Mouse (Mus musculus) left cerebral cortex, adult 6 months (tissue): ENCODE results near the gene Nr2f6. TPM values are rescaled to one million over a fixed set of nuclear protein-coding genes. Genes with fewer than 3 reads are reported as not detected.

ENCODE experiments used
- long read RNA-seq, 2 experiments: library from polyadenylated mRNA; unstranded; transcript quantifications; one replicate each; pipeline ENCODE4 v2.0.0; 2019 to 2020
- polyA plus RNA-seq: library from polyadenylated mRNA; unstranded; fragments of <200 nt; fragmentation: Nextera tagmentation; gene quantifications from 2 replicates; pipeline ENCODE4 v1.2.3, GENCODE M21; 2021

The Nr2f6 gene
- 7.4 and 23.6 TPM in 2 replicates for polyA plus RNA-seq
- long read RNA-seq, experiment 1, transcript Nr2f6-201 (4 exons, 2,218 nt), result major isoform, 32 of 38 reads
- long read RNA-seq, experiment 1, partial matches to known transcripts, result 3 of 38 reads
- long read RNA-seq, experiment 1, other reads (novel, unspliced or antisense), result 3 of 38 reads
- long read RNA-seq, experiment 2, transcript Nr2f6-201 (4 exons, 2,218 nt), result major isoform, 10 of 18 reads
- long read RNA-seq, experiment 2, partial matches to known transcripts, result 7 of 18 reads
- long read RNA-seq, experiment 2, other reads (novel, unspliced or antisense), result 1 of 18 reads

DNA sequence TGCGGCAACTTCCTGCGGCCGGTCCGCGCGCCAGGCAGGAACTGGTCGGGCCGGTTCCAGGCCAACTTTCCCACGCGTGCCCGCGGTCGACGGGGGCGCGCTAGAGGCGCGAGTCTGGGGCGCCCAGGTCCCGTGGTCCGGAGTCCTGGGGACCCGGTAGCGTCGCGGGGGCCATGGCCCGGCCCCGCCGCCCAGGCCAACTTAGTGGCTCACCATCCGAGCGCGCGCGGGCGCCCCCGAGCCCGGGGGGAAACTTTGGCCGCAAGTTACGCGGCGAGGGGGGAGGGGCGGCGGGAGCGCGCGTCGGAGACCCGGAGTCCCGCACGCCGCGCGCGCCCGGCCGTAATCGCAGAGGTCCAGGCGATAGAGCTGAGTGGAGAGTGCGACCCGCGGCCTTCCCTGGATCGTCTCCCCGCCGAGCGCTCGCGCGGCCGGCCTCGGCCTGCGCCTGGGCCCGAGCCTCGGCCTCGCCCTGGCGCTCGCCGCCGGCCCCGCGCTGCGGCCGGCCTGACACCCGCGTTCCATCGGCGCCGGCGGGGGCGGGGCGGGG lies at the start of gene Nr2f6:
Gene Nr2f6, minus strand, starts transcription at position 540 of the 550 bp plus-strand sequence.

DNA sequence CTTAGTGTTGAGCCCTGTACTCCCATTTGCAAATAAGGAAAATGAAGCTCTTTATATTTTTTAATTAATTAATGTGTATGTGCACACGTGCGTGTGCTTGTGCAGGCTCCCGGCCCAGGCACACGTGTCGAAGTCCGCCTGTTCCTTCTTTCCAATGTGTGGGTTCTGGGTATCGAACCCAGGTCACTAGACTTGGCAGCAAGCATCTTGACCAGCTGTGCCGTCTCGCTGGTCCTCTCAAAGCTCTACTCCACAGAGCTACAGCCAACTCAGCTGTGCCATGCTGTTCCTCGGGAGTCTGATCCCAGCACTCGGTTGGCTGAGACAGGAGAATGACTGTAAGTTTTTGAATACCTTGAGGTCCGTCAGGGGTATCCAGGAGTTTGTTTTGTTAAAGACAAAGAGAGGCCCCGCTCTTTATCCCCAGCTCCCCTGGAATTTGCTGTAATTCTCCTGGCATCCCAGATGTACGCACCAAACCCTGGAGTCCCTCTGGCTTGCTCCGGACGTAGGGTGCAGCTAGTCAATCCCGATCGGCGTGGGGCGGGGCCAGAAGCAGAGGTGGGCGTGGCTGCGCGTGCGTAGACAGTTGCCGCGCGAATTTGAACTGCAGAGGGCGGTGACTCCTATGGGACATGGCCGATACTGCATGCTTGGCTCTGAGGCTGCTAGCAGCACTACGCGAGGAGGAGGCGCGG lies 23.8 kb upstream of the Nr2f6 start, which contains the start of gene Ankle1:
Gene Ankle1, plus strand, starts transcription at position 610 of the 698 bp plus-strand sequence.

GRCm38 (mm10) chr8:71396639-71397305 lies 15.0 kb upstream of the Nr2f6 start, which contains the start of gene Babam1:
Gene Babam1, plus strand, starts transcription at chr8:71396861.

DNA sequence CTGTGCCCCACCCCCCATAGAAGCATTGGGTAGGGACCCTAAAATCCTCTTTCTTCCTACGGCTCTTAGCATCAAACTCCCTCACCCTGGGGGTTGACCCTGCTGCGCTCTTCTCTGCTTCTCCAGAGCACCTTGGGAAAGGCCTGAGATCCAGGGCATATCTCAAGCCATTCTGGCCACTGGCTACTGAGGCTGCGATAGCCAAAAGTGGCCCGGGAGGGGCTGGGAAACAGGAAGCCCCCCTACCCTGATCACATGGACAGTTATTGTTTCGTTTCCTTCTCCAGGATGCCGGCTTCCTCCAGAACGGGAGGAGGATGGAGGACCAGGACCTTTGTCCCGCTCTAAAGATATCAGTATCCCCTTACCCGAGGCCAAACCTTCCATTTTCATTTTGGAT lies 13.9 kb upstream of the Nr2f6 start, which contains the start of gene Ushbp1:
Gene Ushbp1, minus strand, starts transcription at position 174 of the 400 bp plus-strand sequence.

DNA sequence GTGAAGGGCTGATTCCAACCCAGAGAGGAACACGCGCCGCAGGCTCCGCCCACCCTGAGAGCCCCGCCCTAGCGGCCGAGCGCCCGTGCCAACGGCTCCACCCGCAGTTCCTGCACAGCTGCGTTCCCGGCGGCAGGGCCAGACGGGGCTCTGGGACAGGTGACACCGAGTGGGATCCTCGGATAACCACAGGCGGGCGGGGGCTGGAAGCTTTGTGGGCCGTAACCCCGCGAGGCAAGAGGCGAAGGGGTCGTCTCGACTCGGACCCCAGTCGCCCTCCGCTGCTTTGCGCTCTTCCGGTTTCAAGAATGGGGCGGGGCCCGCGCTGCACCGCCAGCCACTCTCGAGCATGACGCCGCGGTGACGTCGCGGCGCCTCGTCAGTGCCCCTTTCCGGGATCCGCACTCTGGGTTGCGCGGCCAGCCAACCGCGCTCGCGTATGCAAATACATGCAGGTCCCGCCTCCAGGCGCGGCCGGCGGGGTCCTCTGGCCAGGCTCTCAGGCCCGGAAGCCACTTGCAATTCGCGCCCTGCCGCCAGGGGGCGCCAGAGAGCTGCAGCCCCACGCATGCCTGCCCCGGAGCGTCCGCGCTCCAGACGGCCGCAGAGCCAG lies 10.4 kb downstream of the Nr2f6 start, which contains the start of gene Ocel1:
Gene Ocel1, plus strand, starts transcription at position 63 of the 613 bp plus-strand sequence.

GRCm38 (mm10) chr8:71366771-71367528 lies 14.8 kb downstream of the Nr2f6 start, which contains the start of gene Use1:
Gene Use1, plus strand, starts transcription at chr8:71366848.

Other genes starting within 250 kb of the Nr2f6 start
- gene Myo9b, start 109.2 kb downstream of the Nr2f6 start, polyA plus RNA-seq, result 1.1 and 1.9 TPM in 2 replicates
- gene Haus8, start 109.0 kb downstream of the Nr2f6 start, polyA plus RNA-seq, result 11.5 and 12.2 TPM in 2 replicates
- gene Use1, start 15.1 kb downstream of the Nr2f6 start, polyA plus RNA-seq, result 169 and 227 TPM in 2 replicates
- gene Ocel1, start 10.7 kb downstream of the Nr2f6 start, polyA plus RNA-seq, result 7.5 and 8.3 TPM in 2 replicates
- gene Ushbp1, start 13.8 kb upstream of the Nr2f6 start, polyA plus RNA-seq, result 1.5 and 2.1 TPM in 2 replicates
- 94.9 and 99.9 TPM in 2 replicates for gene Babam1, start 14.9 kb upstream of the Nr2f6 start, polyA plus RNA-seq
- gene Ankle1, start 24.1 kb upstream of the Nr2f6 start, polyA plus RNA-seq, result not detected in 2 replicates
- 416 and 457 TPM in 2 replicates for gene Abhd8, start 81.7 kb upstream of the Nr2f6 start, polyA plus RNA-seq
- 139 and 150 TPM in 2 replicates for gene Mrpl34, start 83.0 kb upstream of the Nr2f6 start, polyA plus RNA-seq
- 125 and 142 TPM in 2 replicates for gene Dda1, start 87.2 kb upstream of the Nr2f6 start, polyA plus RNA-seq
- gene Ano8, start 104.0 kb upstream of the Nr2f6 start, polyA plus RNA-seq, result 0.43 and 3.1 TPM in 2 replicates
- gene Gtpbp3, start 106.1 kb upstream of the Nr2f6 start, polyA plus RNA-seq, result 9.0 and 11.7 TPM in 2 replicates
- 6.2 and 10.7 TPM in 2 replicates for gene Plvap, start 129.8 kb upstream of the Nr2f6 start, polyA plus RNA-seq
- gene Ccdc194, start 143.8 kb upstream of the Nr2f6 start, polyA plus RNA-seq, result not detected in 2 replicates
- gene Bst2, start 155.5 kb upstream of the Nr2f6 start, polyA plus RNA-seq, result 6.3 and 12.5 TPM in 2 replicates
- 51.4 and 59.6 TPM in 2 replicates for gene Mvb12a, start 161.0 kb upstream of the Nr2f6 start, polyA plus RNA-seq
- 0.18 and 0.21 TPM in 2 replicates for gene Tmem221, start 176.9 kb upstream of the Nr2f6 start, polyA plus RNA-seq
- gene Nxnl1, start 184.6 kb upstream of the Nr2f6 start, polyA plus RNA-seq, result 0.13 and 0.15 TPM in 2 replicates
- 64.9 and 88.1 TPM in 2 replicates for gene Slc27a1, start 186.9 kb upstream of the Nr2f6 start, polyA plus RNA-seq
- gene Pgls, start 210.2 kb upstream of the Nr2f6 start, polyA plus RNA-seq, result 102 and 107 TPM in 2 replicates
- 1.7 TPM in 2 replicates for gene Fam129c, start 215.7 kb upstream of the Nr2f6 start, polyA plus RNA-seq
- gene Colgalt1, start 229.0 kb upstream of the Nr2f6 start, polyA plus RNA-seq, result 15.6 and 20.1 TPM in 2 replicates